Mouse (Mus musculus) forebrain, embryonic 15.5 days (tissue): Measurements from ENCODE around the gene Dyrk4. TPM values are rescaled to one million over a fixed set of nuclear protein-coding genes. Genes with fewer than 3 reads are reported as not detected.
A peak's percentile ranks its signal among the peaks of the same experiment; 100 is the strongest.

Experiments used
- ATAC-seq: fragments of 200-750 bp; cut with Nextera tagmentation; replicated peaks from 2 replicates; pipeline ENCODE4 v1.8.0; 2017; ENCODE audit warnings: mild to moderate bottlenecking, moderate TSS enrichment, moderate library complexity
- H3K27ac ChIP-seq: fragments of 300-500 bp; sonication (generic); replicated peaks from 2 replicates; pipeline ENCODE4 v1.5.1; 2015; ENCODE audit warnings: mild to moderate bottlenecking, inconsistent platforms
- H3K27me3 ChIP-seq: fragments of 300-500 bp; sonication (generic); 2 replicates; pipeline ENCODE4 v1.6.1; 2015; ENCODE audit warnings: inconsistent platforms
- H3K36me3 ChIP-seq: fragments of 300-500 bp; sonication (generic); 2 replicates; pipeline ENCODE4 v1.6.1; 2015; ENCODE audit warnings: mild to moderate bottlenecking, inconsistent platforms
- H3K4me1 ChIP-seq: fragments of 300-500 bp; sonication (generic); 2 replicates; pipeline ENCODE4 v1.6.1; 2015; ENCODE audit warnings: inconsistent platforms
- H3K4me2 ChIP-seq: fragments of 300-500 bp; sonication (generic); replicated peaks from 2 replicates; pipeline ENCODE4 v1.6.1; 2015; ENCODE audit warnings: mild to moderate bottlenecking, inconsistent platforms
- H3K4me3 ChIP-seq: fragments of 300-500 bp; sonication (generic); 2 replicates; pipeline ENCODE4 v1.5.1; 2015; ENCODE audit warnings: mild to moderate bottlenecking, inconsistent platforms
- H3K9ac ChIP-seq: fragments of 300-500 bp; sonication (generic); replicated peaks from 2 replicates; pipeline ENCODE4 v1.6.1; 2015; ENCODE audit warnings: mild to moderate bottlenecking, inconsistent platforms
- H3K9me3 ChIP-seq: fragments of 300-500 bp; sonication (generic); 2 replicates; pipeline ENCODE4 v1.6.1; 2016; ENCODE audit warnings: inconsistent platforms
- WGBS: fragments of 180-500 bp; shearing (Covaris S2); methylation state at CpG from one replicate; pipeline ENCODE4 v1.1.7; 2015; ENCODE audit warnings: mixed read lengths; 5-methylcytosine and 5-hydroxymethylcytosine counted together
- polyA plus RNA-seq: library from polyadenylated mRNA; unstranded; fragments of >200 nt; fragmentation: Nextera tagmentation; extraction: Ambion mirVana; gene quantifications from 2 replicates; pipeline ENCODE4 v1.2.1, GENCODE M21; 2015

Dyrk4 gene
- polyA plus RNA-seq = 0.08 TPM in 1 of 2 replicates, not detected in the other

GRCm38 (mm10) chr6:126921111-126921881, at the start of gene Dyrk4:
Gene Dyrk4, minus strand, starts transcription at chr6:126921839.
- Histone ChIP-seq H3K4me1 (no peaks in the 10 kb centered on the region), H3K4me2 (no peak within 1 kb of the TSS), H3K9ac (no peak within 1 kb of the TSS), H3K27me3 (no peaks in the 10 kb centered on the region), H3K4me3 (no peak within 1 kb of the TSS), H3K9me3 (no peaks in the 10 kb centered on the region), H3K36me3 (peaks cover 15% of the 10 kb centered on the region), H3K27ac (no peak within 1 kb of the TSS)
- 7% methylated on average over 21 of the region's 21 CpGs for WGBS
- ATAC-seq = no peak

DNA sequence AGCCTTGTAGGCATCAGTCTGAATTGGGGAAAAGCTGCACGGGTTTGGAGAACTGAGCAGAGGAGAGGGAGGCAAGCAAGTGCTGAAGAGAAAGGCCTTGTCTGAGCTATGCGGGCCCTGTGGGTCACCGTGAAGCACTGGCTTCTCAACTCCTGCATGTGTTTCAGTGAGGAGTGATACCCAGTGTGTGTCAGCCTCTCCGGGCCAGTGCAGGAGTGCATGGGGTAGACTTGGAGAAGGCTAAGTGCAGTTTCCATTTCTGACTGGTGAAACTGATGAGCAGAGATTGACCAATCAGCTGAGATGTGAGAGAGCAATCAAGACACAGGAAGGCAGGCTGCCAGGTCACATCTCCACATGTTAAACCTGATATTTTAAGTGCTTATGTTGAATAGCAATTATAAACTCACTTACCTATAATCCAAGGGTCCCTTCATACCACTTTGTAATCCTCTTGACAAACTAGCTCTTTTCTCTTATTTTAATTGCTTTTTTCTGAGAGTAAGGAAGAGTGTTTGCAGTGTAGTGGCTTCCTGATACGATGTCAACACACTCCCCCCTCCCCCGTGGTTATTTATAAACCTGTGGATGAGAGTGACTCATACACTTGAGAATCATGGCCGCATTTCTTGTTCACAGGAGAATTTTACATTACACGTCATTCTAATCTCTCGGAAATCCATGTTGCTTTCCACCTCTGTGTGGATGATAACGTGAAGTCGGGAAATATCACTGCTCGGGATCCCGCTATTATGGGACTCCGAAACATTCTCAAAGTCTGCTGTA, 44.8 kb upstream of the Dyrk4 start:
- Histone ChIP-seq H3K36me3 (peaks cover 34% of the 10 kb centered on the region; the same call in 1 of the 2 replicates), H3K9ac (no peak overlapping the region), H3K27me3 (no peaks in the 10 kb centered on the region), H3K4me2 (no peak overlapping the region), H3K27ac (no peak overlapping the region), H3K4me1 (no peaks in the 10 kb centered on the region), H3K4me3 (no peak overlapping the region), H3K9me3 (no peaks in the 10 kb centered on the region)
- ATAC-seq = no peak
- WGBS = 91% methylated on average over 14 of the region's 14 CpGs

- ATAC-seq = no peak
- no peaks in the 10 kb centered on the region for H3K9me3 ChIP-seq
- WGBS = 88% methylated on average over 9 of the region's 9 CpGs
These were observed 41.8 kb upstream of the Dyrk4 start for GRCm38 (mm10) chr6:126963426-126963825.

DNA sequence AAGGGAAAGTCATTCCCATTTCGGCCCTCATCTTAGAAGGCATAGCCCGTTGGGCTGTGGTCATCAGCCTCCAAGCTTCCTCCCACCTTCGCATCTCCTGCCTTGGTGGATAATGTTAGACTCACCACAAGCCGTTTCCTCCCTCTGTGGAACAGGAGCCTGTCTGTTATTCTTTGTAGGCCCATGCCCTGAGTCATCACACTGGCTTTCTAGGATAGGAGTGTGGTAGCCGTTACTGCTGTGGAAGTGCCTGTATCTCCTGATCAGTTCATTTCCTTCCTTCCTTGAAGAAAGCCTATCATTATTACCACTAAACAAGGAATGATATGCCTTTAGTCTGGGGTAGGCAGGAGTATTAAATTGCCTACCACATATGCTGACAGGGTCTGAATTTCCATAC, 41.1 kb upstream of the Dyrk4 start:
- H3K9me3 ChIP-seq = no peaks in the 10 kb centered on the region
- no peaks in the 10 kb centered on the region for H3K4me1 ChIP-seq
- no peaks in the 10 kb centered on the region for H3K27me3 ChIP-seq
- H3K36me3 ChIP-seq = peaks cover 41% of the 10 kb centered on the region
- H3K4me2 ChIP-seq = no peak overlapping the region
- H3K4me3 ChIP-seq = no peak overlapping the region
- H3K9ac ChIP-seq = no peak overlapping the region
- WGBS = 91% methylated on average over 5 of the region's 5 CpGs
- ATAC-seq = no peak
- no peak overlapping the region for H3K27ac ChIP-seq

More at GRCm38 (mm10) chr6:126963426-126963825, 41.8 kb upstream of the Dyrk4 start:
- H3K4me1 ChIP-seq = no peaks in the 10 kb centered on the region
- H3K36me3 ChIP-seq = peaks cover 36% of the 10 kb centered on the region; the same call in 1 of the 2 replicates
- H3K9ac ChIP-seq = no peak overlapping the region
- no peak overlapping the region for H3K27ac ChIP-seq
- no peaks in the 10 kb centered on the region for H3K27me3 ChIP-seq
- H3K4me2 ChIP-seq = no peak overlapping the region
- no peak overlapping the region for H3K4me3 ChIP-seq

DNA sequence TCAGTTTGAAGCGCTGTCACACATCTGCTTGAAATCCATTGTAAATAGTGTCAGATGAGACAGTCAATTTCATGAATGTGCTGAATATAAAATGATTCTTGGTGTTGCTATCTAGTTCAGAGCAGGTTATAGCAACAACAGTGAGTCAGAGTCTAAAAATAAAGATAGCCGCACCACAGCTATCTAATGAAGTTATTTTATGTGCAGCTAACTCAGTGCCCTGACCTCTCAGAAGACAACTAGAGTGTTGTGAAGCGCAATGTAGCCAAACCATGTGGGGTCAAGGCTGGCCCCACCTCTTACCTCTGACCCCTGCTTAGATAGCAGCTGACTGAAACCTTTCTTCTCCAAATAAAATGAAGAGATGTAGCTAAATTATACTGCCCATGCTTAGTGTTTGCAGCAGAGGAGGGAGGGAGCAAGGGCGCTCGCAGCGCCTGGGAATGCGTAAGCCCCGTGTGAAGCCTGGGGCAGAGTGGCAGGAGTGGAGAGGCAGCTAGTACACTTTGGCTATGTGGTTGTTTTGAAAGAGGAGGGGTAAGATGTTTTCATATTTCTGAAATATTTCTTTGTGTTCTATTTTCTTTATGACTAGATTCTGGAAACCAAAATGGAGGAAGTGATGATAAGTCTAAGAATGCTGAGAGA, 39.9 kb upstream of the Dyrk4 start:
- Histone ChIP-seq H3K27ac (no peak overlapping the region), H3K36me3 (peaks cover 47% of the 10 kb centered on the region), H3K4me2 (no peak overlapping the region), H3K9me3 (no peaks in the 10 kb centered on the region), H3K27me3 (no peaks in the 10 kb centered on the region), H3K4me3 (no peak overlapping the region), H3K4me1 (no peaks in the 10 kb centered on the region), H3K9ac (no peak overlapping the region)
- ATAC-seq = no peak
- 93% methylated on average over 8 of the region's 8 CpGs for WGBS

DNA sequence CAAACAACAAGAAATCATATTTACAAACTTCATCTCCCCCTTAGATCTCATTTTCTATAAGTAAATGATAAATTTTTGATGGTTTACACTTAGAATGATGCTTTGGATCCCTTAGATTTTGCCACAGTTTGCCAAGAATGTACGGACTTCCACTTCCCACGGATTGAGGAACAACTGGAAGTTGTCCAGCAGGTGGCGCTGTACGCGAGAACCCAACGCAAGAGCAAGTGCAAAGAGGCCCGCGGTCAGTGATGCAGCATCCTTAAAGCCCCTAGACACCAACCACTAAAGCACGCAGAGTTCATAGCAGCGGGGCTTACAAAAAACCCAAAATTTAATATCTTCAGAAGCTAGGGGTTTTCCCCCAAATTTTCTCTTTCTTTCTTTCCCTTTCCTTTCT, 34.1 kb upstream of the Dyrk4 start:
- no peak for ATAC-seq
- Histone ChIP-seq H3K27me3 (no peaks in the 10 kb centered on the region), H3K27ac (no peak overlapping the region), H3K36me3 (peaks cover 34% of the 10 kb centered on the region), H3K4me2 (no peak overlapping the region), H3K4me1 (no peaks in the 10 kb centered on the region), H3K9me3 (no peaks in the 10 kb centered on the region), H3K4me3 (no peak overlapping the region), H3K9ac (no peak overlapping the region)
- WGBS = 9% methylated on average over 10 of the region's 10 CpGs

- peaks cover 45% of the 10 kb centered on the region for H3K36me3 ChIP-seq
- no peak overlapping the region for H3K4me2 ChIP-seq
- H3K9ac ChIP-seq = no peak overlapping the region
- 86% methylated on average over 4 of the region's 4 CpGs for WGBS
- H3K4me1 ChIP-seq = 0 out of 2 replicates have a peak, but pooled peaks cover under 1% of the 10 kb centered on the region
- no peaks in the 10 kb centered on the region for H3K9me3 ChIP-seq
- H3K27me3 ChIP-seq = no peaks in the 10 kb centered on the region
- ATAC-seq = no peak
- no peak overlapping the region for H3K4me3 ChIP-seq
- no peak overlapping the region for H3K27ac ChIP-seq
These were observed 26.7 kb upstream of the Dyrk4 start for GRCm38 (mm10) chr6:126948336-126948735.

- Histone ChIP-seq H3K27me3 (no peaks in the 10 kb centered on the region), H3K4me3 (peak overlapping the region; percentile 88), H3K27ac (no peak overlapping the region), H3K4me1 (peaks cover 32% of the 10 kb centered on the region), H3K9me3 (no peaks in the 10 kb centered on the region), H3K36me3 (peaks cover 20% of the 10 kb centered on the region), H3K9ac (peak overlapping the region; percentile 56), H3K4me2 (peak overlapping the region; percentile 96)
- WGBS = 4% methylated on average over 5 of the region's 5 CpGs
- no peak for ATAC-seq
These were observed 18.8 kb upstream of the Dyrk4 start for GRCm38 (mm10) chr6:126940451-126940850.

GRCm38 (mm10) chr6:126939487-126940171, 18.0 kb upstream of the Dyrk4 start, which contains the start of the genes Rad51ap1 and D6Wsu163e:
Gene Rad51ap1, minus strand, starts transcription at chr6:126939587.
Gene D6Wsu163e, plus strand, starts transcription at chr6:126939962.
- no peaks in the 10 kb centered on the region for H3K27me3 ChIP-seq
- H3K9ac ChIP-seq = peak within 1 kb of the TSS; percentile 56
- peak within 1 kb of the TSS; percentile 88 for H3K4me3 ChIP-seq
- H3K27ac ChIP-seq = peak within 1 kb of the TSS; percentile 77
- no peaks in the 10 kb centered on the region for H3K9me3 ChIP-seq
- under 1% methylated on average over 33 of the region's 33 CpGs for WGBS
- H3K4me1 ChIP-seq = peaks cover 32% of the 10 kb centered on the region
- peak; percentile 99 for ATAC-seq
- H3K4me2 ChIP-seq = peak within 1 kb of the TSS; percentile 96
- peaks cover 11% of the 10 kb centered on the region for H3K36me3 ChIP-seq

- Histone ChIP-seq H3K27ac (0 out of 2 replicates have a peak overlapping the region, but pooled peaks have one; percentile 23), H3K4me3 (peak overlapping the region; percentile 88), H3K4me1 (peaks cover 32% of the 10 kb centered on the region), H3K36me3 (peaks cover 9% of the 10 kb centered on the region), H3K9ac (peak overlapping the region; percentile 56), H3K27me3 (no peaks in the 10 kb centered on the region), H3K4me2 (peak overlapping the region; percentile 96), H3K9me3 (no peaks in the 10 kb centered on the region)
- WGBS = under 1% methylated on average over 31 of the region's 31 CpGs
- no peak for ATAC-seq
These were observed 17.3 kb upstream of the Dyrk4 start for GRCm38 (mm10) chr6:126938853-126939486.

DNA sequence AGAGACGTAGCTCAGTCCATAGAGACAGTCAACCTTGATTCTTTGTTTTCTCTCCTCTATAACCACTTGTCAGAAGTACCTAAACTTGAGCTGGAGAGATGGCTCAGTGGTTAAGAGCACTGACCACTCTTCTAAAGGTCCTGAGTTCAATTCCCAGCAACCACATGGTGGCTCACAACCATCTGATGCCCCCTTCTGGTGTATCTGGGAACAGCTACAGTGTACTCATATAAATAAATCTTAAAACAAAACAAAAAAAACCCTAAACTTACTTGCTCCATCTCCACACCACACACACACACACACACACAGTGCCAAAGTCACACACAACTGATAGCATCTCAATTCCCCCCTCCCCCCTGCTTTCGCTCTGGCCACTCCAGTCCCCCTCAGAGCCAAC, 16.4 kb upstream of the Dyrk4 start:
- peaks cover 30% of the 10 kb centered on the region for H3K4me1 ChIP-seq
- no peaks in the 10 kb centered on the region for H3K27me3 ChIP-seq
- WGBS = 84% methylated on average over 2 of the region's 2 CpGs
- H3K27ac ChIP-seq = no peak overlapping the region
- H3K9ac ChIP-seq = no peak overlapping the region
- ATAC-seq = no peak
- no peaks in the 10 kb centered on the region for H3K9me3 ChIP-seq
- H3K4me3 ChIP-seq = peak overlapping the region; percentile 88; the same call in 1 of the 2 replicates
- peaks cover 6% of the 10 kb centered on the region; the same call in 1 of the 2 replicates for H3K36me3 ChIP-seq
- peak overlapping the region; percentile 96 for H3K4me2 ChIP-seq
